Mouse (Mus musculus) MEL (cell line): ENCODE results near the gene Frrs1l. TPM values are rescaled to one million over a fixed set of nuclear protein-coding genes. Genes with fewer than 3 reads are reported as not detected.

ENCODE experiments used
- DNase-seq: peaks from one replicate; pipeline ENCODE4 v3.0.0; 2011; ENCODE audit warnings: low read depth, low spot score
- H3K27ac ChIP-seq: 2 replicates; pipeline ENCODE4 v1.5.1; 2012; ENCODE audit warnings: low read depth, mild to moderate bottlenecking, control low read depth, low read length, moderate library complexity; ENCODE audit not compliant: control insufficient read depth
- H3K27me3 ChIP-seq, 2 experiments: fragments of 150-350 bp in 1 of 2; sonication (generic) in 1 of 2; 2 replicates each; pipeline ENCODE4 v1.6.1; 2012; ENCODE audit warnings: low read length in 2 of 2, mild to moderate bottlenecking in 2 of 2, improper control_type of control experiment in 1 of 2, moderate library complexity in 1 of 2; ENCODE audit not compliant: insufficient read depth in 2 of 2, control insufficient read depth in 1 of 2
- H3K36me3 ChIP-seq, 2 experiments: 2 replicates each; pipeline ENCODE4 v1.6.1; 2012 to 2014; ENCODE audit warnings: low read length in 2 of 2, improper control_type of control experiment in 1 of 2, inconsistent platforms in 1 of 2, mild to moderate bottlenecking in 1 of 2; ENCODE audit not compliant: insufficient read depth in 2 of 2, control insufficient read depth in 1 of 2
- H3K4me1 ChIP-seq, 2 experiments: fragments of 150-350 bp in 1 of 2; sonication (generic) in 1 of 2; 2 replicates each; pipeline ENCODE4 v1.6.1; 2012; ENCODE audit warnings: low read length in 2 of 2, improper control_type of control experiment in 1 of 2, mild to moderate bottlenecking in 1 of 2; ENCODE audit not compliant: insufficient read depth in 2 of 2, control insufficient read depth in 1 of 2
- H3K4me3 ChIP-seq, 2 experiments: fragments of 150-350 bp in 1 of 2; sonication (generic) in 1 of 2; 2 replicates each; pipeline ENCODE4 v1.5.1; 2012; ENCODE audit warnings: low read depth in 2 of 2, low read length in 2 of 2, mild to moderate bottlenecking in 2 of 2, moderate library complexity in 2 of 2, control low read depth in 1 of 2, improper control_type of control experiment in 1 of 2; ENCODE audit not compliant: control insufficient read depth in 1 of 2, insufficient read depth in 1 of 2
- H3K79me2 ChIP-seq: 2 replicates; pipeline ENCODE4 v1.6.1; 2012; ENCODE audit warnings: mild to moderate bottlenecking, low read length, moderate library complexity; ENCODE audit not compliant: control insufficient read depth, poor library complexity, insufficient read depth
- H3K9ac ChIP-seq: 2 replicates; pipeline ENCODE4 v1.6.1; 2012; ENCODE audit warnings: low read depth, mild to moderate bottlenecking, control low read depth, low read length, moderate library complexity; ENCODE audit not compliant: control insufficient read depth, poor library complexity, severe bottlenecking
- H3K9me3 ChIP-seq: fragments of 150-350 bp; sonication (generic); replicated peaks from 2 replicates; pipeline ENCODE4 v1.6.1; 2012; ENCODE audit warnings: mild to moderate bottlenecking, low read length, improper control_type of control experiment, moderate library complexity; ENCODE audit not compliant: insufficient read depth
- CHD2 ChIP-seq: IDR thresholded peaks from 2 replicates; pipeline ENCODE4 v1.6.1; 2011; ENCODE audit warnings: low read length, improper control_type of control experiment
- CTCF ChIP-seq, 3 experiments: IDR thresholded peaks in 2 of 3; conservative IDR thresholded peaks in 1 of 3; 2 replicates each; pipeline ENCODE4 v1.5.1; 2011 to 2012; ENCODE audit warnings: low read length in 3 of 3, low read depth in 2 of 3, mild to moderate bottlenecking in 2 of 3, improper control_type of control experiment in 1 of 3, inconsistent platforms in 1 of 3, mixed read lengths in 1 of 3, moderate library complexity in 1 of 3; ENCODE audit not compliant: control insufficient read depth in 1 of 3, insufficient read depth in 1 of 3, poor library complexity in 1 of 3, severe bottlenecking in 1 of 3
- ETS1 ChIP-seq: IDR thresholded peaks from 2 replicates; pipeline ENCODE4 v1.6.1; 2012; ENCODE audit warnings: low read depth, mild to moderate bottlenecking, inconsistent platforms, low read length, improper control_type of control experiment, moderate library complexity
- GATA1 ChIP-seq: IDR thresholded peaks from 2 replicates; pipeline ENCODE4 v1.6.1; 2011; ENCODE audit warnings: low read depth, low read length, improper control_type of control experiment
- HCFC1 ChIP-seq: IDR thresholded peaks from 2 replicates; pipeline ENCODE4 v1.6.1; 2012; ENCODE audit warnings: low read depth, mild to moderate bottlenecking, inconsistent platforms, low read length, improper control_type of control experiment, moderate library complexity
- KAT2A ChIP-seq: conservative IDR thresholded peaks from 2 replicates; pipeline ENCODE4 v1.6.1; 2012; ENCODE audit warnings: low read depth, low read length, improper control_type of control experiment, inconsistent platforms
- MAFK ChIP-seq: IDR thresholded peaks from 2 replicates; pipeline ENCODE4 v1.6.1; 2011; ENCODE audit warnings: low read depth, mild to moderate bottlenecking, low read length, improper control_type of control experiment, borderline replicate concordance
- MAX ChIP-seq: IDR thresholded peaks from 2 replicates; pipeline ENCODE4 v1.6.1; 2011; ENCODE audit warnings: low read length, improper control_type of control experiment
- MYC ChIP-seq: IDR thresholded peaks from 2 replicates; pipeline ENCODE4 v1.6.1; 2011; ENCODE audit warnings: low read depth, mild to moderate bottlenecking, low read length, improper control_type of control experiment, moderate library complexity
- NELFE ChIP-seq: IDR thresholded peaks from 2 replicates; pipeline ENCODE4 v1.6.1; 2011; ENCODE audit warnings: low read depth, low read length, improper control_type of control experiment
- TAL1 ChIP-seq: IDR thresholded peaks from 2 replicates; pipeline ENCODE4 v1.6.1; 2012; ENCODE audit warnings: mild to moderate bottlenecking, inconsistent platforms, low read length, moderate library complexity, mixed read lengths
- TBP ChIP-seq: IDR thresholded peaks from 2 replicates; pipeline ENCODE4 v1.8.0; 2011; ENCODE audit warnings: low read depth, low read length, improper control_type of control experiment
- ZMIZ1 ChIP-seq: IDR thresholded peaks from 2 replicates; pipeline ENCODE4 v1.6.1; 2012; ENCODE audit warnings: low read depth, mild to moderate bottlenecking, inconsistent platforms, low read length, improper control_type of control experiment, moderate library complexity
- ZNF384 ChIP-seq: IDR thresholded peaks from 2 replicates; pipeline ENCODE4 v1.6.1; 2012; ENCODE audit warnings: low read depth, mild to moderate bottlenecking, inconsistent platforms, low read length, improper control_type of control experiment
- polyA plus RNA-seq, 2 experiments: library from polyadenylated mRNA; stranded (reverse) in 1 of 2; unstranded in 1 of 2; fragments of >175 nt in 1 of 2; fragments of >200 nt in 1 of 2; gene quantifications; 2 replicates each; pipeline versions ENCODE4 v1.2.1 to v1.2.4; 2012; ENCODE audit warnings: low replicate concordance in 2 of 2, low read depth in 1 of 2; ENCODE audit not compliant: insufficient read length in 2 of 2, insufficient read depth in 1 of 2, missing spikeins in 1 of 2
- total RNA-seq: library from RNA; depleted of rRNA; stranded (reverse); fragments of 300-350 nt; gene quantifications from 2 replicates; pipeline ENCODE4 v1.2.3, GENCODE M21; 2012

Gene Frrs1l
- total and polyA plus RNA-seq, 3 experiments = not detected

GRCm38 (mm10) chr4:57037554-57037953 is 47.4 kb upstream of the Frrs1l start (continued):
- TF ChIP-seq MAX = no peak

GRCm38 (mm10) chr4:57034169-57034568 is 44.0 kb upstream of the Frrs1l start:
- DNase-seq = no peak
- H3K27me3 ChIP-seq = peaks cover 0 to 3% of the 10 kb centered on the region in 2 experiments; a peak in 2 of 4 replicates
- TF ChIP-seq ETS1 (no peak), KAT2A (no peak)
- TF ChIP-seq, all 39 proteins: peak for 0
- no peaks in the 10 kb centered on the region for H3K79me2 ChIP-seq
- H3K36me3 ChIP-seq = no peaks in the 10 kb centered on the region
- H3K9ac ChIP-seq = no peak overlapping the region
- no peaks in the 10 kb centered on the region for H3K9me3 ChIP-seq
- H3K27ac ChIP-seq = no peak overlapping the region
- no peak overlapping the region for H3K4me3 ChIP-seq
- no peaks in the 10 kb centered on the region for H3K4me1 ChIP-seq

- DNase-seq = no peak
- TF ChIP-seq MAFK = no peak
- no peak overlapping the region for H3K27ac ChIP-seq
- no peaks in the 10 kb centered on the region for H3K9me3 ChIP-seq
- no peak overlapping the region for H3K9ac ChIP-seq
- H3K4me3 ChIP-seq = no peak overlapping the region
- peaks cover 0 to 3% of the 10 kb centered on the region in 2 experiments; a peak in 2 of 4 replicates for H3K27me3 ChIP-seq
- no peaks in the 10 kb centered on the region for H3K79me2 ChIP-seq
- no peaks in the 10 kb centered on the region for H3K36me3 ChIP-seq
- H3K4me1 ChIP-seq = no peaks in the 10 kb centered on the region
These were observed 41.2 kb upstream of the Frrs1l start for GRCm38 (mm10) chr4:57031440-57031839.

- no peaks in the 10 kb centered on the region for H3K9me3 ChIP-seq
- TF ChIP-seq TBP = no peak
- no peak for TF ChIP-seq NELFE
- TF ChIP-seq TAL1 = no peak
- TF ChIP-seq MYC = no peak
- no peak for TF ChIP-seq ZMIZ1
- no peak for TF ChIP-seq CHD2
- no peak for TF ChIP-seq ZNF384
- TF ChIP-seq HCFC1 = no peak
- no peak for TF ChIP-seq GATA1
- no peak for TF ChIP-seq CTCF (IDR thresholded peaks at IDR 0.05 in 2 of 3, conservative IDR thresholded peaks at IDR 0.05 in 1 of 3; ENCODE audit: control insufficient read depth in 1 of 3, insufficient read depth in 1 of 3, low read depth in 2 of 3, low read length in 3 of 3, poor library complexity in 1 of 3, severe bottlenecking in 1 of 3)
- no peak for TF ChIP-seq MAFK
- DNase-seq = no peak
- no peaks in the 10 kb centered on the region for H3K36me3 ChIP-seq
- H3K27ac ChIP-seq = no peak overlapping the region
- no peak overlapping the region for H3K4me3 ChIP-seq
- H3K27me3 ChIP-seq = peaks cover 0 to 5% of the 10 kb centered on the region in 2 experiments; a peak in 2 of 4 replicates
- H3K79me2 ChIP-seq = no peaks in the 10 kb centered on the region
- H3K4me1 ChIP-seq = no peaks in the 10 kb centered on the region
- H3K9ac ChIP-seq = no peak overlapping the region
These were observed 37.8 kb upstream of the Frrs1l start for GRCm38 (mm10) chr4:57027954-57028353.
